Mouse (Mus musculus) myocyte (in vitro differentiated cells): Measurements from ENCODE around the gene Hmmr. TPM values are rescaled to one million over a fixed set of nuclear protein-coding genes. Genes with fewer than 3 reads are reported as not detected.

ENCODE experiments used
- H3K27me3 ChIP-seq: one replicate; pipeline ENCODE4 v1.6.1; 2011; ENCODE audit not compliant: control insufficient read depth, insufficient read depth, insufficient read length
- H3K36me3 ChIP-seq: one replicate; pipeline ENCODE4 v1.6.1; 2011; ENCODE audit not compliant: control insufficient read depth, insufficient read depth
- H3K4me2 ChIP-seq: one replicate; pipeline ENCODE4 v1.6.1; 2011; ENCODE audit warnings: low read depth, control low read depth
- H3K4me3 ChIP-seq: one replicate; pipeline ENCODE4 v1.5.1; 2011; ENCODE audit warnings: mild to moderate bottlenecking, control low read depth, moderate library complexity
- H3K79me2 ChIP-seq: one replicate; pipeline ENCODE4 v1.6.1; 2011; ENCODE audit not compliant: control insufficient read depth, insufficient read depth
- H3ac ChIP-seq: one replicate; pipeline ENCODE4 v1.6.1; 2011; ENCODE audit not compliant: control insufficient read depth, insufficient read length
- CEBPB ChIP-seq: IDR thresholded peaks from 2 replicates; pipeline ENCODE4 v1.6.1; 2011; ENCODE audit warnings: mild to moderate bottlenecking, moderate library complexity; ENCODE audit not compliant: poor library complexity, insufficient read depth, severe bottlenecking
- E2F4 ChIP-seq: IDR thresholded peaks from one replicate; pipeline ENCODE4 v1.6.1; 2011; ENCODE audit warnings: mild to moderate bottlenecking, control low read depth, moderate library complexity; ENCODE audit not compliant: insufficient read depth
- MAX ChIP-seq: IDR thresholded peaks from one replicate; pipeline ENCODE4 v1.6.1; 2011; ENCODE audit warnings: low read depth, mild to moderate bottlenecking, control low read depth
- MYOD1 ChIP-seq, 3 experiments: IDR thresholded peaks; one replicate each; pipeline ENCODE4 v1.6.1; 2011; ENCODE audit warnings: control low read depth in 2 of 3, low read depth in 2 of 3, mild to moderate bottlenecking in 2 of 3, moderate library complexity in 1 of 3; ENCODE audit not compliant: insufficient read length in 2 of 3, control insufficient read depth in 1 of 3
- MYOG ChIP-seq, 3 experiments: IDR thresholded peaks; one replicate each; pipeline ENCODE4 v1.6.1; 2011; ENCODE audit warnings: control low read depth in 2 of 3, low read depth in 2 of 3, mild to moderate bottlenecking in 2 of 3; ENCODE audit not compliant: insufficient read length in 2 of 3, control insufficient read depth in 1 of 3, insufficient read depth in 1 of 3
- POLR2A ChIP-seq: IDR thresholded peaks from one replicate; pipeline ENCODE4 v1.6.1; 2011; ENCODE audit warnings: low read depth, mild to moderate bottlenecking, control low read depth, moderate library complexity; ENCODE audit not compliant: insufficient read length
- POLR2AphosphoS2 ChIP-seq: IDR thresholded peaks from one replicate; pipeline ENCODE4 v1.6.1; 2011; ENCODE audit warnings: low read depth, control low read depth; ENCODE audit not compliant: insufficient read length
- REST ChIP-seq: IDR thresholded peaks from one replicate; pipeline ENCODE4 v1.6.1; 2011; ENCODE audit warnings: mild to moderate bottlenecking, control low read depth, moderate library complexity; ENCODE audit not compliant: insufficient read depth, insufficient read length
- SRF ChIP-seq: IDR thresholded peaks from one replicate; pipeline ENCODE4 v1.6.1; 2011; ENCODE audit warnings: low read depth; ENCODE audit not compliant: control insufficient read depth, insufficient read length
- TCF12 ChIP-seq: IDR thresholded peaks from one replicate; pipeline ENCODE4 v1.6.1; 2011; ENCODE audit warnings: mild to moderate bottlenecking, control low read depth; ENCODE audit not compliant: poor library complexity, insufficient read depth, severe bottlenecking
- TCF3 ChIP-seq: IDR thresholded peaks from one replicate; pipeline ENCODE4 v1.6.1; 2011; ENCODE audit warnings: low read depth, control low read depth; ENCODE audit not compliant: insufficient read length
- USF1 ChIP-seq: IDR thresholded peaks from one replicate; pipeline ENCODE4 v1.6.1; 2011; ENCODE audit warnings: low read depth, mild to moderate bottlenecking, control low read depth, moderate library complexity
- polyA plus RNA-seq: library from polyadenylated mRNA; unstranded; fragments of >200 nt; fragmentation: generic; extraction: Trizol; gene quantifications from one replicate; pipeline ENCODE4 v1.2.1, GENCODE M21; 2012; ENCODE audit warnings: missing spikeins

The Hmmr gene
- polyA plus RNA-seq, 1 experiment, result 8.4 TPM

DNA sequence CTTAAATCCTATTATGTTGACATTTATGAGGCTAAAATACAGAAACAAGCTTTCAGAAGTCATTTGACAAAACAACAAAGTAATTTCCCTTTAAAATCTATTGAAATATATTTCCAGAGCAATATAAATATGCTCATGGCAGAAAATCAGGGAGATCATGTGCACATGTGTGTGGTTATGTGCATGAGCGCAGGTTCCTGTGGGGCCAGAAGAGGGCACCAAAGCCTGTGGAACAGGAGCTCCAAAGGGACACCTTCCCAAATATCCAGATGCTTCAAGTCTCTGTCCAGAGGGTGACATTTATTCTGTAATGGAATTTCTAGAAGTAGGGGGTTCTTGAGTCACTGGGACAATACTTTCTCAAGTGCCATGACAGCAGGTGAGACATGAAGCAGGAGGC is 56.1 kb downstream of the Hmmr start:
- Histone ChIP-seq H3K4me2 (no peak overlapping the region), H3K79me2 (no peaks in the 10 kb centered on the region), H3K27me3 (no peaks in the 10 kb centered on the region), H3ac (no peak overlapping the region), H3K36me3 (peaks cover 14% of the 10 kb centered on the region), H3K4me3 (no peak overlapping the region)
- TF ChIP-seq SRF (no peak), E2F4 (no peak), TCF12 (no peak), MYOD1 (IDR thresholded peaks at IDR 0.05; ENCODE audit: control insufficient read depth in 1 of 3, insufficient read length in 2 of 3, low read depth in 2 of 3) (no peak), POLR2AphosphoS2 (no peak), MAX (no peak), REST (no peak), TCF3 (no peak), USF1 (no peak), CEBPB (no peak), POLR2A (no peak), MYOG (IDR thresholded peaks at IDR 0.05; ENCODE audit: control insufficient read depth in 1 of 3, insufficient read depth in 1 of 3, insufficient read length in 2 of 3, low read depth in 2 of 3) (no peak)

GRCm38 (mm10) chr11:40675014-40675730 is 58.0 kb downstream of the Hmmr start:
- TF ChIP-seq USF1 (no peak), MYOG (IDR thresholded peaks at IDR 0.05; ENCODE audit: control insufficient read depth in 1 of 3, insufficient read depth in 1 of 3, insufficient read length in 2 of 3, low read depth in 2 of 3) (no peak), MYOD1 (IDR thresholded peaks at IDR 0.05; ENCODE audit: control insufficient read depth in 1 of 3, insufficient read length in 2 of 3, low read depth in 2 of 3) (no peak), POLR2AphosphoS2 (no peak), REST (no peak), CEBPB (no peak), TCF12 (no peak), SRF (no peak), E2F4 (no peak), TCF3 (no peak), MAX (no peak)
- peaks cover 14% of the 10 kb centered on the region for H3K36me3 ChIP-seq
- H3K79me2 ChIP-seq, result no peaks in the 10 kb centered on the region
- H3K4me2 ChIP-seq, result no peak overlapping the region
- H3K27me3 ChIP-seq, result no peaks in the 10 kb centered on the region
- no peak overlapping the region for H3ac ChIP-seq
- H3K4me3 ChIP-seq, result no peak overlapping the region

Other genes with a start within 250 kb of the Hmmr start
- 29.3 TPM for gene Mat2b, start 38.2 kb downstream of the Hmmr start, polyA plus RNA-seq
- gene Nudcd2, start 245 bp upstream of the Hmmr start, polyA plus RNA-seq, result 43.5 TPM
- gene Ccng1, start 21.9 kb upstream of the Hmmr start, polyA plus RNA-seq, result 55.2 TPM